Mouse (Mus musculus) mouse embryonic stem cell (cell line): ENCODE measurements around the gene Surf2.
"Not testable (repeated sequence)": the region's sequence is repeated elsewhere in the genome, so short reads cannot be mapped to it uniquely, and the experiment has no call there.

ENCODE experiments used
- in situ Hi-C, 2 experiments: fragments of 300-500 bp; cut with MboI; formaldehyde crosslinking; loops; 1 replicate in 1 of 2; 3 replicates in 1 of 2; pipeline ENCODE4 v1.14.3; 2019 to 2020; ENCODE audit warnings: low sequenced_read_pairs in 2 of 2, low pct_unique_long_range_greater_than_20kb in 1 of 2, mixed read lengths in 1 of 2; ENCODE audit not compliant: unreplicated experiment in 1 of 2

The Surf2 gene

GRCm38 (mm10) chr2:26915927-26916728 lies at the start of gene Surf2, which contains the start of gene Surf1:
Surf2 (plus strand) TSS chr2:26916367.
Surf1 (minus strand) TSS chr2:26916530.
- in situ Hi-C loops = no loop called here

DNA sequence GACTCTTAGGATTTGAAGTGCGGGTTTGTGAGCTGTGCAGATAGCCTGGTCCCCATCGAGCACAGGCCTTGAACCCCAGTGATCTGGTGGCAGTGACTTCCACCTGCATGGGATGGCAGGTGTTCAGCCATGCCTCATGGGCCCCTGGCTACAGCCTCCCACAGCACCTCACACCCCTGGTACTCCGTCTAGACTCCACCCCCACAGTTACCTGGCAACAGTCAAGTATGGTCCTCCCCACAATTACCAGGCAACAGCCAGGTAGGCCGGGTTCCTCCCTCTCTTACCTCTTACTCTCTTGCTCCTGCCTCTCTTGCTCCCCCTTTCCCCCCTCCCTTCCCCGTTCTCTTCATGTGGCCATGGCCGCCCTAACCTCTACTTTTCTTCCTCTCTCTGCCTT lies 45.5 kb upstream of the Surf2 start:
- in situ Hi-C loops = no loop called here

DNA sequence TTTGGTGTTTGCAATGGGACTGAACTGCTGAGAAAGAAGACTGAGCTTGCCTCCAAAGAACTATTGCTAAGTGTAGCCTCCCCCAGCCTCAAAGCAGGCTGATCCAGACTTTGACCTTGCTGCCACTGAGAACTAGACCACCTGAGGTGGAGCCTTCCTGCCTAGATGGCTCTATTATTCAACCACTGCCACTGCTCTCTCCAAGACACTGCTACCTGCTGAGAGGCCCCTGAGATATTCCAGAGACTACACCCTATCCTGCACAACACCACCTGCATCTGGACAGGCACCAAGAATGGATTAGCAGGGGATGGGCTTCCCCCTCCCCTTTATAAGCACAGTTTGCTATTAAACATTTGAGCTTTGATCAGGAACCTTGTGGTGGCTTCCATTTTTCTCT lies 37.6 kb upstream of the Surf2 start:
- in situ Hi-C loops = no loop called here

DNA sequence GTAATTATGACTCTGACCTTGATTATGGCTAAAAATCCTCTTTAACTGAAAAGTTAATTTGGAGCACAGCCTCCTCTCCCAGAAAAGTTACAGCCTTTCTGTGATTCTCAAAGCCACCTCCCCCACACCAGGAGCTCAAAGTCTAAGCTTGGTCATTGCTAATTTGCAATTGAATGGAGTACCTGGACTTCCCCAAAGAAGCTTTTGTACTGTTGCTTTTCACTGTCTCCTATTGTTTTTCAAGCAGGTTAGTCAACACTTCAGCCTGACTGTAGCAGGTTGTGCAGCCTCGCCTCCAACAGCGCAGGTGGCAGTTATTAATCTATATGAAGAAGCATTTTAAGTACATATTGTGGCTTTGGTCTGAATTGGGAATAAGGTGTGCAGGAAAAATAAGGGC lies 30.6 kb upstream of the Surf2 start:
- in situ Hi-C loops = not testable (repeated sequence)

GRCm38 (mm10) chr2:26886170-26886569 lies 30.0 kb upstream of the Surf2 start:
- in situ Hi-C loops = not testable (repeated sequence)

DNA sequence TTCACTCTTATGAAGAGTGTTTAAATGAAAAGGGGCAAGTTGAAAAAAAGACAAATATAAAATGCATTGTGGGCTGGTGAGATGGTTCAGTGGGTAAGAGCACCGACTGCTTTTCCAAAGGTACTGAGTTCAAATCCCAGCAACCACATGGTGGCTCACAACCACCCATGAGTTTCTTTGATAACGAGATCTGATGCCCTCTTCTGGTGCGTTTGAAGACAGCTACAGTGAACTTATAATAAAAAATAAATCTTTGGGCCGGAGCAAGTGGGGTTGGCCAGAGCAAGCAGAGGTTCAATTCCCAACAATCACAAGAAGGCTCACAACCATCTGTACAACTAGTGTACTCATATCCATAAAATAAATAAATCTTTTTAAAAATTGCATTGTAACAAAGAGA lies 20.3 kb upstream of the Surf2 start:
- in situ Hi-C loops = no loop called here

- in situ Hi-C loops = no loop called here
Observed at GRCm38 (mm10) chr2:26900731-26901130, 15.4 kb upstream of the Surf2 start.

DNA sequence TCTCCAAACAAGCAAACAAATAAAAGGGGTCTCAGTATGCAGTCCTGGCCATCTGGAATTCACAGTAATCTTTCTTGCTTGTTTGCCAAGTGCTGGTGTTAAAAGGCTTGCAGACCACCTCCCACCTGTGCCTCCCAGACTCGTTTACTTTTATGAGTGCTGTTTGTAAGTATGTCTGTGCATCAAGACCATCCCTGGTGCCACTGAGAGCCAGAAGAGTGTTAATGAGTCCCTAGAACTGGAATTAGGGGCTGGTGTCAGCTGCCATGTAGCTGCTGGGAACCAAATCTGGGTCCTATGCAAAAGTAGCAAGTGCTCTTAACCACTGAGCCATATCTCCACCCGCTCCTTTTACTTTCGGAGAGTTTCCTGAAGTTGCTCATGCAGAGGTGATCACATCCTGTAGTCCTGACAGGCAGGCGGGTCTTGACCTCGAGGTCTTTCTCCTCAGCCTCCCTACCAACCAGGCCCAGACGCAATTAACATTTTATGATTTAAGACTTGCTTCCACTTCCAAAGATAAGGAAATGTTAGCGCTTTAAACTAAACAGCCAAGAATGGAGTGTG lies 14.2 kb upstream of the Surf2 start:
- in situ Hi-C loops = no loop called here

DNA sequence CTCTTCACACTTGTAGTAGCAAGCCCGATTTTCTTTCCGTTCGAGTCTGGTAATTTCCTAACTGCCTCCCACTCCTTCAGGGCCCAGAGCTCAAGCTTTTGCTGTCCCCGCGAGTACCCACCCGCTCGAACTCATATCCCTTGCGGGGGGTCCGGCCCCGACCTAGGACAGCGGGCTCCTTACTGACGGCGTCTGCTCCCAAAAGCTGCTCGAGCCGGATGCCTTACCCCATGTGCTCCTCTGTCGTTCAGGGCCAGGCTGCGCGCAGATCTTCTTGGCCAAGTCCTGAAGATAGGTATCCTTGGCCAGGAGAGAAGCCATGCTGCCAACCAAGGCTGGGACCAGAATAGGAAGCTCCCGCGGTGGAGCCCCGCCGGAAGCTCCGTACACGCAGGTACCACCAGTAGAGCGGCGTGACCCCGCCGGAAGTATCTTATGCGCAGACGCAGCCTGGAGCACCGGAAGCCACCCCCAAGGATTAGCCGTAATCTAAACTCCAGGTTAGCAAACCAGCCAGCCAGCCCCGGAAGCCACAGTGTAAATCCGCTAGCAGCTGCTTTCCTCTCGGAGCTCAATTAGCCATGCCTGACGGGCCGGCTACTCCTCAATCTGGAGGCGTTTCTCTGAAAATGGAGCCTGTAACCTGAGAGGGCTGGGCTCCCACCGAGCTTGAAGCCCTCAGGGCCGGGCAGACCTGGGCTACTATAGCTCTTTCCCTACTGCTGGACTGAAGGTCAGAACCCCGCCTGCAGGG lies 13.5 kb upstream of the Surf2 start, which contains the start of gene Surf6:
Surf6 (minus strand) TSS at position 413 of the 754 bp plus-strand sequence.
- in situ Hi-C loops = no loop called here

- in situ Hi-C loops = no loop called here
Observed at GRCm38 (mm10) chr2:26903311-26903710, 12.9 kb upstream of the Surf2 start.

GRCm38 (mm10) chr2:26905936-26906335 lies 10.2 kb upstream of the Surf2 start:
- in situ Hi-C loops = loop anchor here in 1 of 2 experiments (5.0 kb wide), 1 partner anchor 264 kb away; no protein-coding TSS in a partner anchor

- in situ Hi-C loops = loop anchor here in 1 of 2 experiments (5.0 kb wide), 1 partner anchor 264 kb away; no protein-coding TSS in a partner anchor
Observed at GRCm38 (mm10) chr2:26906431-26906830, 9.7 kb upstream of the Surf2 start.

DNA sequence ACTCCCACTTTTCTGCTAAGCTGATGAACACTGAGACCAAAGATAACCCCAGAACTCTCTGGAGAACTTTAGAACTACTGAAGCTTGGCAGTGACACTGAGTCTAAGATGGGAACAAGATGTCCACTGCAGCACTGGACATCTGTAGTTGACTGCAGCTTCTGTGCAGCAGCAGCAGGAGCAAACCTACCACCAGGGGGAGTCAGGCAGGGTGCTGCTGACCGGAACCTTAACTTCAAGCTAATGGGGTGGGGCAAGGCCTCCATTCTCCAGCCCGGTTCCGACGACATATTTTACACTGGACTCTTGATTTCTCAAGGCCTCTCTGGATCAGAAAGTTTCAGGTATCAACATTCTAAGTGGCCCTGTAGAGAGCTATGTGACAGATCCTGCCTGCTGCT lies 9.1 kb upstream of the Surf2 start:
- in situ Hi-C loops = loop anchor here in 1 of 2 experiments (5.0 kb wide), 1 partner anchor 265 kb away; no protein-coding TSS in a partner anchor

DNA sequence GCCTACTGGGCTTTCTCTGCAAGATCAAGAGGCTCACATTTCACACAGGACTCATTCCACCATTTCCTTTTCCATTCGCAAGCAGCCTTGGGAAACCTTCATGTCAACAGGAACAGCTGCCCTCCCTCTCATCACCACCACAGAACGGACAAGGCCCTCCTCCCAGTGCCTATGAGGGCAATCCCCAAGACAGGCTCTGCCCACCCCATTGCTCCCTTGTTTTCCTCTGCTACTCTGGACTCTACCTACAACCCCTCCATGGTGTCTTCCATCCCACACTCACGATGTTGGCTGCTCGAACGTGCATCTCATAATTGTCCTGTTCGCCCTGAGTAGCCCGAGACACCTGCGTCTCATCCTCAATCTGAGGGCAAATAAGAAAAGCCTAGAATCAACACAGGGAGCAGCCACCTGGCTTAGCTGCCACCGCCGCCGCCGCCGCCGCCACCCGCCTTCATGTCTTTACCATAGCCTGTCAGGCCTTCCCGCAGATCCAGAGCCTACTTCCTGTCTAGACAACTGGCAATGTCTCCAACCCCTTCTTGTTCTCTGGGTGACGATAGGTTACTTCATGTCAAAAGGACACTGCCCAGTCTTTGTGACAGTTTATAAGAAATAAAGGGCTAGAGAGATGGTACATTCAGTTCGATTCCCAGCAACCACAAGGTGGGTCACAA lies 7.3 kb upstream of the Surf2 start:
- in situ Hi-C loops = loop anchor here in 1 of 2 experiments (5.0 kb wide), 1 partner anchor 267 kb away; no protein-coding TSS in a partner anchor

- in situ Hi-C loops = loop anchor here in 1 of 2 experiments (5.0 kb wide), 1 partner anchor 267 kb away; no protein-coding TSS in a partner anchor
Observed at GRCm38 (mm10) chr2:26909387-26909784, 6.8 kb upstream of the Surf2 start.

DNA sequence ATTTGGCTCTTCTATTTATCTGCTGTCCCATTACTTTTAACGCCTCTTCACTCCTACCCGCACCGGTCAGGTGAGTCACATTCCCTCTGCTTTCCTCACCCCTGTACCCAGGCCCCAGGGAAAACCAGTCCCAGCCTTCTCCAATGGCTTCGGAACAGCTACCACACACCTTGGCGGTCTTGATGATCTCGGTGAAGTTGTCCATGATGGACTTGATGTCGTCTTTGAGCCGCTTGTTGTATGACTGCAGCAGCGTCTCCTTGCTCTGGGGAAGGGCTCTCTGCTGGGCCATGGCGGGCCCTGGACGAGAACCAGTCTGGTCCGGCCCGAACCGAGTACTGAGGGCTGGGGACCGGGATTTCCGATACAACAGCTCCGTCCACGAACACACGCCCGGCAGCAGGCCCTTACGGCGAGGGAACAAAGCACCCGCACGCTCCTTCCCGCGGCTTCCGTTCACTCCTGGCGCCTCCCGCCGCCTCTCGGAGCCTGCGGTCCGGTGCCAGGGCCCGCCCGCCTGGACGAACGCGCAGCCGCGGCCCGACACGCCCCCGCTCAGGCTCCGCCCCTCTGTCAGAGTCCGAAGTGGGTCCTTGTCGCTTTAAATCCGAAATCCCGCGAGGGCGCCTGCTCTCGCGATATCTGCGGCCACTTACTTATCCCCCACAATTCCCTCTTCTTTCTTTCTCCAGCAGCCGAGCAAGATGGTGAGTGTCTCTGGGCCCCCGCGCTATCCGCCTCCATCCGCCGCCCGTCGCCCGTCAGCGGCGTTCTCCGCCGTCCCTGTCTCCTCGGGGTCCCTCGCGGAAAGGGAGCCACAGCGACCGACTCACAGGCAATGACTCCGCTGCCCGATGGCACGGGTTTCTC lies 5.8 kb upstream of the Surf2 start, which contains the start of the genes Med22 and Rpl7a:
Med22 (minus strand) TSS at position 554 of the 870 bp plus-strand sequence.
Rpl7a (plus strand) TSS at position 641 of the 870 bp plus-strand sequence.
- in situ Hi-C loops = no loop called here

GRCm38 (mm10) chr2:26910994-26911765 lies 5.0 kb upstream of the Surf2 start:
- in situ Hi-C loops = no loop called here
